Mouse (Mus musculus): Measurements from ENCODE around the gene Park7. TPM values are rescaled to one million over a fixed set of nuclear protein-coding genes. Genes with fewer than 3 reads are reported as not detected.
"Not testable (repeated sequence)": the region's sequence is repeated elsewhere in the genome, so short reads cannot be mapped to it uniquely, and the experiment has no call there.

Gene Park7
- polyA plus RNA-seq, 1 experiment, result 312 TPM

- Histone ChIP-seq H3K4me3 (peak overlapping the region; percentile 82), H3K79me2 (ENCODE audit: control insufficient read depth, insufficient read depth) (peaks cover 16% of the 10 kb centered on the region), H3K4me2 (ENCODE audit: low read depth) (peak overlapping the region; percentile 99), H3K27me3 (ENCODE audit: control insufficient read depth, insufficient read depth, insufficient read length) (no peaks in the 10 kb centered on the region), H3ac (ENCODE audit: control insufficient read depth, insufficient read length) (peak overlapping the region; percentile 48), H3K36me3 (ENCODE audit: control insufficient read depth, insufficient read depth) (no peaks in the 10 kb centered on the region)
- TF ChIP-seq MYOG (IDR thresholded peaks at IDR 0.05; ENCODE audit: control insufficient read depth in 1 of 3, insufficient read depth in 1 of 3, insufficient read length in 2 of 3, low read depth in 2 of 3), result no peak
- TF ChIP-seq POLR2AphosphoS2 (IDR thresholded peaks at IDR 0.05; ENCODE audit: insufficient read length, low read depth), result no peak
- TF ChIP-seq E2F4 (IDR thresholded peaks at IDR 0.05; ENCODE audit: insufficient read depth), result no peak
- no peak for TF ChIP-seq POLR2A (IDR thresholded peaks at IDR 0.05; ENCODE audit: insufficient read length, low read depth)
- no peak for TF ChIP-seq SRF (IDR thresholded peaks at IDR 0.05; ENCODE audit: control insufficient read depth, insufficient read length, low read depth)
- no peak for TF ChIP-seq CEBPB (IDR thresholded peaks at IDR 0.05; ENCODE audit: insufficient read depth, poor library complexity, severe bottlenecking)
- no peak for TF ChIP-seq REST (IDR thresholded peaks at IDR 0.05; ENCODE audit: insufficient read depth, insufficient read length)
- TF ChIP-seq TCF12 (IDR thresholded peaks at IDR 0.05; ENCODE audit: insufficient read depth, poor library complexity, severe bottlenecking), result no peak
- no peak for TF ChIP-seq USF1 (IDR thresholded peaks at IDR 0.05; ENCODE audit: low read depth)
- no peak for TF ChIP-seq MAX (IDR thresholded peaks at IDR 0.05; ENCODE audit: low read depth)
- no peak for TF ChIP-seq TCF3 (IDR thresholded peaks at IDR 0.05; ENCODE audit: insufficient read length, low read depth)
- no peak for TF ChIP-seq MYOD1 (IDR thresholded peaks at IDR 0.05; ENCODE audit: control insufficient read depth in 1 of 3, insufficient read length in 2 of 3, low read depth in 2 of 3)
Observed at GRCm38 (mm10) chr4:150913743-150914142, 494 bp downstream of the Park7 start.

GRCm38 (mm10) chr4:150910164-150910951, 3.9 kb downstream of the Park7 start:
- no peaks in the 10 kb centered on the region for H3K27me3 ChIP-seq (ENCODE audit: control insufficient read depth, insufficient read depth, insufficient read length)
- H3K36me3 ChIP-seq (ENCODE audit: control insufficient read depth, insufficient read depth), result no peaks in the 10 kb centered on the region
- TF ChIP-seq TCF12 (IDR thresholded peaks at IDR 0.05; ENCODE audit: insufficient read depth, poor library complexity, severe bottlenecking), result no peak
- no peak for TF ChIP-seq MAX (IDR thresholded peaks at IDR 0.05; ENCODE audit: low read depth)
- H3K4me2 ChIP-seq (ENCODE audit: low read depth), result peak overlapping the region; percentile 61
- peak overlapping the region; percentile 49 for H3K4me3 ChIP-seq
- peak overlapping the region; percentile 12 for H3ac ChIP-seq (ENCODE audit: control insufficient read depth, insufficient read length)
- peaks cover 25% of the 10 kb centered on the region for H3K79me2 ChIP-seq (ENCODE audit: control insufficient read depth, insufficient read depth)

GRCm38 (mm10) chr4:150909451-150910156, 4.6 kb downstream of the Park7 start:
- H3ac ChIP-seq (ENCODE audit: control insufficient read depth, insufficient read length), result peak overlapping the region; percentile 12
- no peaks in the 10 kb centered on the region for H3K27me3 ChIP-seq (ENCODE audit: control insufficient read depth, insufficient read depth, insufficient read length)
- TF ChIP-seq E2F4 (IDR thresholded peaks at IDR 0.05; ENCODE audit: insufficient read depth) (no peak), MYOG (IDR thresholded peaks at IDR 0.05; ENCODE audit: control insufficient read depth in 1 of 3, insufficient read depth in 1 of 3, insufficient read length in 2 of 3, low read depth in 2 of 3) (no peak), MYOD1 (IDR thresholded peaks at IDR 0.05; ENCODE audit: control insufficient read depth in 1 of 3, insufficient read length in 2 of 3, low read depth in 2 of 3) (peak in 2 of 3 experiments; percentile 24 to 40), SRF (IDR thresholded peaks at IDR 0.05; ENCODE audit: control insufficient read depth, insufficient read length, low read depth) (peak; percentile 17), POLR2A (IDR thresholded peaks at IDR 0.05; ENCODE audit: insufficient read length, low read depth) (peak; percentile 99), TCF3 (IDR thresholded peaks at IDR 0.05; ENCODE audit: insufficient read length, low read depth) (no peak), MAX (IDR thresholded peaks at IDR 0.05; ENCODE audit: low read depth) (no peak), CEBPB (IDR thresholded peaks at IDR 0.05; ENCODE audit: insufficient read depth, poor library complexity, severe bottlenecking) (no peak), REST (IDR thresholded peaks at IDR 0.05; ENCODE audit: insufficient read depth, insufficient read length) (peak; percentile 28), TCF12 (IDR thresholded peaks at IDR 0.05; ENCODE audit: insufficient read depth, poor library complexity, severe bottlenecking) (no peak), POLR2AphosphoS2 (IDR thresholded peaks at IDR 0.05; ENCODE audit: insufficient read length, low read depth) (peak; percentile 99)

GRCm38 (mm10) chr4:150908512-150908911, 5.7 kb downstream of the Park7 start:
- peak overlapping the region; percentile 49 for H3K4me3 ChIP-seq
- H3K4me2 ChIP-seq (ENCODE audit: low read depth), result peak overlapping the region; percentile 90

More at GRCm38 (mm10) chr4:150909451-150910156, 4.6 kb downstream of the Park7 start:
- Histone ChIP-seq H3K4me3 (peak overlapping the region; percentile 49), H3K4me2 (ENCODE audit: low read depth) (peak overlapping the region; percentile 90), H3K79me2 (ENCODE audit: control insufficient read depth, insufficient read depth) (peaks cover 25% of the 10 kb centered on the region), H3K36me3 (ENCODE audit: control insufficient read depth, insufficient read depth) (no peaks in the 10 kb centered on the region)

GRCm38 (mm10) chr4:150907099-150907498, 7.1 kb downstream of the Park7 start:
- Histone ChIP-seq H3K4me2 (ENCODE audit: low read depth) (no peak overlapping the region), H3ac (ENCODE audit: control insufficient read depth, insufficient read length) (no peak overlapping the region), H3K36me3 (ENCODE audit: control insufficient read depth, insufficient read depth) (no peaks in the 10 kb centered on the region), H3K27me3 (ENCODE audit: control insufficient read depth, insufficient read depth, insufficient read length) (no peaks in the 10 kb centered on the region), H3K4me3 (no peak overlapping the region), H3K79me2 (ENCODE audit: control insufficient read depth, insufficient read depth) (peaks cover 16% of the 10 kb centered on the region)
- no peak for TF ChIP-seq MAX (IDR thresholded peaks at IDR 0.05; ENCODE audit: low read depth)
- TF ChIP-seq POLR2A (IDR thresholded peaks at IDR 0.05; ENCODE audit: insufficient read length, low read depth), result no peak
- no peak for TF ChIP-seq USF1 (IDR thresholded peaks at IDR 0.05; ENCODE audit: low read depth)

More at GRCm38 (mm10) chr4:150908512-150908911, 5.7 kb downstream of the Park7 start:
- H3ac ChIP-seq (ENCODE audit: control insufficient read depth, insufficient read length); H3K36me3 ChIP-seq (ENCODE audit: control insufficient read depth, insufficient read depth); H3K27me3 ChIP-seq (ENCODE audit: control insufficient read depth, insufficient read depth, insufficient read length): not testable (repeated sequence)
- peaks cover 20% of the 10 kb centered on the region for H3K79me2 ChIP-seq (ENCODE audit: control insufficient read depth, insufficient read depth)
